8 mouse cellular contexts compared by ENCODE assay signal in genomic region chr4:149711955-149712354, GRCm38 (mm10). TPM values are rescaled to one million over a fixed set of nuclear protein-coding genes. Genes with fewer than 3 reads are reported as not detected.
A peak's percentile ranks its signal among the peaks of the same experiment; 100 is the strongest.
DNase-seq lines count a peak whose midpoint lies in the region; ATAC-seq and TF ChIP-seq lines count a peak whose summit lies in the region.

No protein-coding gene starts in this region.

- H3K36me3 ChIP-seq in hindbrain, embryonic 11.5 days (ENCODE audit: control insufficient read depth, insufficient read depth, low read length), result peaks cover 12% of the 10 kb centered on the region
- H3K36me3 ChIP-seq in hindbrain, embryonic 12.5 days, result peaks cover 24% of the 10 kb centered on the region
- 0 out of 4 replicates have a peak, but pooled peaks cover 0 to 2% of the 10 kb centered on the region in 2 experiments for H3K36me3 ChIP-seq in MEL (ENCODE audit: control insufficient read depth in 1 of 2, insufficient read depth in 2 of 2, low read length in 2 of 2)
- H3K36me3 ChIP-seq in kidney, embryonic 14.5 days (ENCODE audit: control insufficient read depth, insufficient read depth, low read length), result peaks cover 23% of the 10 kb centered on the region
- H3K36me3 ChIP-seq in midbrain, embryonic 12.5 days, result peaks cover 24% of the 10 kb centered on the region

- H3K27ac ChIP-seq in hindbrain, embryonic 11.5 days (ENCODE audit: low read depth, low read length), result no peak overlapping the region
- no peak overlapping the region for H3K27ac ChIP-seq in hindbrain, embryonic 12.5 days
- no peak overlapping the region for H3K27ac ChIP-seq in MEL (ENCODE audit: control insufficient read depth, low read depth, low read length)
- H3K27ac ChIP-seq in kidney, embryonic 14.5 days (ENCODE audit: low read depth, low read length), result no peak overlapping the region
- H3K27ac ChIP-seq in midbrain, embryonic 12.5 days (replicated peaks), result no peak overlapping the region

- TF ChIP-seq RAD21 in MEL (IDR thresholded peaks at IDR 0.05; ENCODE audit: low read depth, low read length), result peak; percentile 25

- 16% methylated on average over 7 of the region's 7 CpGs for WGBS in hindbrain, embryonic 11.5 days
- 23% methylated on average over 7 of the region's 7 CpGs for WGBS in hindbrain, embryonic 12.5 days
- WGBS in kidney, embryonic 14.5 days, result 19% methylated on average over 7 of the region's 7 CpGs
- 17% methylated on average over 7 of the region's 7 CpGs for WGBS in midbrain, embryonic 12.5 days

- no peak for TF ChIP-seq POLR2A in MEL (IDR thresholded peaks at IDR 0.05; ENCODE audit: control insufficient read depth in 1 of 2, insufficient read depth in 1 of 2, low read depth in 1 of 2, low read length in 2 of 2, poor library complexity in 1 of 2)

- no peaks in the 10 kb centered on the region for H3K79me2 ChIP-seq in MEL (ENCODE audit: control insufficient read depth, insufficient read depth, low read length, poor library complexity)

- no peak overlapping the region for H3K4me3 ChIP-seq in hindbrain, embryonic 11.5 days (ENCODE audit: low read depth, low read length)
- H3K4me3 ChIP-seq in hindbrain, embryonic 12.5 days, result no peak overlapping the region
- H3K4me3 ChIP-seq in MEL (ENCODE audit: control insufficient read depth in 1 of 2, insufficient read depth in 1 of 2, low read depth in 2 of 2, low read length in 2 of 2), result no peak overlapping the region
- no peak overlapping the region for H3K4me3 ChIP-seq in kidney, embryonic 14.5 days (ENCODE audit: low read length)
- no peak overlapping the region for H3K4me3 ChIP-seq in midbrain, embryonic 12.5 days

- H3K4me1 ChIP-seq in hindbrain, embryonic 11.5 days (replicated peaks; ENCODE audit: control insufficient read depth, insufficient read depth, low read length), result no peaks in the 10 kb centered on the region
- peaks cover 7% of the 10 kb centered on the region for H3K4me1 ChIP-seq in hindbrain, embryonic 12.5 days
- 0 out of 4 replicates have a peak, but pooled peaks cover 0 to 2% of the 10 kb centered on the region in 2 experiments for H3K4me1 ChIP-seq in MEL (ENCODE audit: control insufficient read depth in 1 of 2, insufficient read depth in 2 of 2, low read length in 2 of 2)
- H3K4me1 ChIP-seq in kidney, embryonic 14.5 days (ENCODE audit: control insufficient read depth, insufficient read depth, low read length), result no peaks in the 10 kb centered on the region
- H3K4me1 ChIP-seq in midbrain, embryonic 12.5 days, result peaks cover 7% of the 10 kb centered on the region; the same call in 1 of the 2 replicates

- TF ChIP-seq EP300 in MEL (IDR thresholded peaks at IDR 0.05; ENCODE audit: low read depth in 1 of 2, low read length in 2 of 2), result no peak

- peak; percentile 79 to 85 (median 81) for TF ChIP-seq CTCF in MEL (IDR thresholded peaks at IDR 0.05 in 2 of 3, conservative IDR thresholded peaks at IDR 0.05 in 1 of 3; ENCODE audit: control insufficient read depth in 1 of 3, insufficient read depth in 1 of 3, low read depth in 2 of 3, low read length in 3 of 3, poor library complexity in 1 of 3, severe bottlenecking in 1 of 3)

- H3K9ac ChIP-seq in hindbrain, embryonic 11.5 days (ENCODE audit: low read depth, low read length), result no peak overlapping the region
- H3K9ac ChIP-seq in hindbrain, embryonic 12.5 days, result no peak overlapping the region
- H3K9ac ChIP-seq in MEL (ENCODE audit: control insufficient read depth, low read depth, low read length, poor library complexity, severe bottlenecking), result no peak overlapping the region
- H3K9ac ChIP-seq in kidney, embryonic 14.5 days (ENCODE audit: low read depth, low read length), result 0 out of 2 replicates have a peak overlapping the region, but pooled peaks have one; percentile 7
- no peak overlapping the region for H3K9ac ChIP-seq in midbrain, embryonic 12.5 days (replicated peaks)

- DNase-seq in hindbrain, embryonic 11.5 days (ENCODE audit: low spot score), result peak; percentile 82
- DNase-seq in MEL (ENCODE audit: low read depth, low spot score), result peak; percentile 63
- no peak for DNase-seq in layer of hippocampus, postnatal 36 days

- no peaks in the 10 kb centered on the region for H3K27me3 ChIP-seq in hindbrain, embryonic 11.5 days (ENCODE audit: control insufficient read depth, insufficient read depth, low read length)
- H3K27me3 ChIP-seq in hindbrain, embryonic 12.5 days, result no peaks in the 10 kb centered on the region
- no peaks in the 10 kb centered on the region for H3K27me3 ChIP-seq in MEL (ENCODE audit: control insufficient read depth in 1 of 2, insufficient read depth in 2 of 2, low read length in 2 of 2)
- no peaks in the 10 kb centered on the region for H3K27me3 ChIP-seq in kidney, embryonic 14.5 days (ENCODE audit: control insufficient read depth, insufficient read depth, low read length)
- H3K27me3 ChIP-seq in midbrain, embryonic 12.5 days, result no peaks in the 10 kb centered on the region

- H3K9me3 ChIP-seq in hindbrain, embryonic 11.5 days (ENCODE audit: control insufficient read depth, low read length), result no peaks in the 10 kb centered on the region
- H3K9me3 ChIP-seq in hindbrain, embryonic 12.5 days (replicated peaks), result no peaks in the 10 kb centered on the region
- no peaks in the 10 kb centered on the region for H3K9me3 ChIP-seq in MEL (replicated peaks; ENCODE audit: insufficient read depth, low read length)
- H3K9me3 ChIP-seq in kidney, embryonic 14.5 days (ENCODE audit: control insufficient read depth, low read length), result no peaks in the 10 kb centered on the region
- no peaks in the 10 kb centered on the region for H3K9me3 ChIP-seq in midbrain, embryonic 12.5 days

- peak; percentile 53; the same call in 1 of the 2 replicates for ATAC-seq in hindbrain, embryonic 11.5 days (ENCODE audit: low FRiP score)
- no peak for ATAC-seq in hindbrain, embryonic 12.5 days (ENCODE audit: low FRiP score)
- ATAC-seq in common myeloid progenitor, adult 5-6 weeks (replicated peaks; ENCODE audit: low read depth, poor library complexity, severe bottlenecking), result peak; percentile 60
- peak; percentile 34; the same call in 1 of the 2 replicates for ATAC-seq in kidney, embryonic 14.5 days (ENCODE audit: low FRiP score, low TSS enrichment)
- ATAC-seq in midbrain, embryonic 12.5 days (ENCODE audit: low FRiP score, low read depth), result no peak
- no peak for ATAC-seq in monocyte, adult 5-6 weeks (replicated peaks; ENCODE audit: insufficient number of reproducible peaks, low FRiP score, low TSS enrichment, poor library complexity, severe bottlenecking)

- no peak overlapping the region for H3K4me2 ChIP-seq in hindbrain, embryonic 11.5 days (replicated peaks; ENCODE audit: low read depth, low read length)
- no peak overlapping the region for H3K4me2 ChIP-seq in hindbrain, embryonic 12.5 days (replicated peaks)
- no peak overlapping the region for H3K4me2 ChIP-seq in kidney, embryonic 14.5 days (replicated peaks; ENCODE audit: low read depth, low read length)
- 0 out of 2 replicates have a peak overlapping the region, but pooled peaks have one; percentile 13 for H3K4me2 ChIP-seq in midbrain, embryonic 12.5 days (replicated peaks)

TF ChIP-seq in MEL, 35 proteins besides CTCF, POLR2A, EP300 and RAD21:
- TF ChIP-seq POLR2AphosphoS2 (IDR thresholded peaks at IDR 0.05; ENCODE audit: low read length) (no peak), SMC3 (IDR thresholded peaks at IDR 0.05; ENCODE audit: low read depth, low read length) (peak; percentile 58)

RNA-seq across cellular contexts. Expression of gene Pik3cd, which starts 9.6 kb away (rescaled TPM):
- polyA plus RNA-seq in hindbrain, embryonic 11.5 days (2014; fragmentation: Nextera tagmentation; extraction: Ambion mirVana), result 10.1 and 11.3 TPM in 2 replicates
- polyA plus RNA-seq in hindbrain, embryonic 12.5 days (2016; fragmentation: Nextera tagmentation; extraction: Ambion mirVana), result 16.9 and 19.6 TPM in 2 replicates
- 45.7 and 45.9 TPM in 2 replicates for total RNA-seq in MEL (2012; rRNA removed)
- polyA plus RNA-seq in MEL (2012; ENCODE audit: insufficient read depth in 1 of 2, insufficient read length in 2 of 2, low read depth in 1 of 2, low replicate concordance in 2 of 2, missing spikeins in 1 of 2), result 100 to 1,000 TPM in 1 of 2 experiments, 10 to 100 TPM in 1; 49.8 to 152 TPM
- 37.2 and 44.6 TPM in 2 replicates for total RNA-seq in common myeloid progenitor, adult 5-6 weeks (2017)
- polyA plus RNA-seq in kidney, embryonic 14.5 days (2014; fragmentation: Nextera tagmentation; extraction: Ambion mirVana), result 1.8 and 5.5 TPM in 2 replicates
- 13.2 and 14.0 TPM in 2 replicates for polyA plus RNA-seq in midbrain, embryonic 12.5 days (2016; fragmentation: Nextera tagmentation; extraction: Ambion mirVana)
- 10 to 100 TPM; 20.8 to 25.0 TPM for total RNA-seq in layer of hippocampus, postnatal 36 days (2021)
- total RNA-seq in monocyte, adult 5-6 weeks (2017), result 112 to 213 TPM (median 125 TPM) in 3 replicates

RNA-seq across cellular contexts. Expression of gene Tmem201, which starts 25.9 kb away (rescaled TPM):
- polyA plus RNA-seq in hindbrain, embryonic 11.5 days (2014; fragmentation: Nextera tagmentation; extraction: Ambion mirVana), result 17.9 and 19.3 TPM in 2 replicates
- polyA plus RNA-seq in hindbrain, embryonic 12.5 days (2016; fragmentation: Nextera tagmentation; extraction: Ambion mirVana), result 39.6 and 39.7 TPM in 2 replicates
- 28.3 and 31.5 TPM in 2 replicates for total RNA-seq in MEL (2012; rRNA removed)
- 10 to 100 TPM in 1 of 2 experiments, not detected in 1; 60.6 TPM for polyA plus RNA-seq in MEL (2012; ENCODE audit: insufficient read depth in 1 of 2, insufficient read length in 2 of 2, low read depth in 1 of 2, low replicate concordance in 2 of 2, missing spikeins in 1 of 2)
- total RNA-seq in common myeloid progenitor, adult 5-6 weeks (2017), result 9.0 and 15.5 TPM in 2 replicates
- polyA plus RNA-seq in kidney, embryonic 14.5 days (2014; fragmentation: Nextera tagmentation; extraction: Ambion mirVana), result 28.3 and 29.1 TPM in 2 replicates
- 38.2 and 39.3 TPM in 2 replicates for polyA plus RNA-seq in midbrain, embryonic 12.5 days (2016; fragmentation: Nextera tagmentation; extraction: Ambion mirVana)
- total RNA-seq in layer of hippocampus, postnatal 36 days (2021), result 10 to 100 TPM; 64.9 to 67.5 TPM
- 2.9 to 5.3 TPM (median 3.1 TPM) in 3 replicates for total RNA-seq in monocyte, adult 5-6 weeks (2017)

Comparison
In these comparisons a context has a peak if more than half of its experiments do, and no peak if none do; other contexts are left out.
1. ATAC-seq: peak in hindbrain, embryonic 11.5 days (single experiment), common myeloid progenitor, adult 5-6 weeks (single experiment) and kidney, embryonic 14.5 days (single experiment); none in hindbrain, embryonic 12.5 days (single experiment), midbrain, embryonic 12.5 days (single experiment) and monocyte, adult 5-6 weeks (single experiment).
2. DNase-seq: peak in hindbrain, embryonic 11.5 days (single experiment) and MEL (single experiment); none in layer of hippocampus, postnatal 36 days (0 of 2).